Mouse (Mus musculus) testis, adult 2 months (tissue): ENCODE data around the gene Irx3. TPM values are rescaled to one million over a fixed set of nuclear protein-coding genes. Genes with fewer than 3 reads are reported as not detected.
A peak's percentile ranks its signal among the peaks of the same experiment; 100 is the strongest.

Experiments
- H3K27ac ChIP-seq: fragments of 200-500 bp; 2 replicates; pipeline ENCODE4 v1.5.1; 2012; ENCODE audit warnings: low read depth, low read length; ENCODE audit not compliant: control insufficient read depth, insufficient read depth
- H3K27me3 ChIP-seq: fragments of 200-500 bp; 2 replicates; pipeline ENCODE4 v1.6.1; 2012; ENCODE audit warnings: mild to moderate bottlenecking, low read length, moderate library complexity; ENCODE audit not compliant: control insufficient read depth, insufficient read depth
- H3K36me3 ChIP-seq: fragments of 200-500 bp; 2 replicates; pipeline ENCODE4 v1.6.1; 2012; ENCODE audit warnings: mild to moderate bottlenecking, low read length; ENCODE audit not compliant: control insufficient read depth, insufficient read depth
- H3K4me1 ChIP-seq: fragments of 200-500 bp; 2 replicates; pipeline ENCODE4 v1.6.1; 2012; ENCODE audit warnings: low read length; ENCODE audit not compliant: control insufficient read depth, insufficient read depth
- H3K4me3 ChIP-seq: fragments of 200-500 bp; 2 replicates; pipeline ENCODE4 v1.5.1; 2012; ENCODE audit warnings: low read depth, mild to moderate bottlenecking, low read length, moderate library complexity, mixed read lengths; ENCODE audit not compliant: control insufficient read depth
- CTCF ChIP-seq: fragments of 200-500 bp; IDR thresholded peaks from 2 replicates; pipeline ENCODE4 v1.5.1; 2012; ENCODE audit warnings: low read depth, mild to moderate bottlenecking, inconsistent platforms, low read length, moderate library complexity; ENCODE audit not compliant: control insufficient read depth, insufficient read depth, insufficient replicate concordance
- POLR2A ChIP-seq: fragments of 200-500 bp; IDR thresholded peaks from 2 replicates; pipeline ENCODE4 v1.6.1; 2012; ENCODE audit warnings: low read depth, mild to moderate bottlenecking, inconsistent platforms, low read length, moderate library complexity; ENCODE audit not compliant: control insufficient read depth
- polyA plus RNA-seq: library from polyadenylated mRNA; depleted of rRNA; stranded (reverse); fragments of >200 nt; gene quantifications from 2 replicates; pipeline ENCODE4 v1.2.3, GENCODE M21; 2012

The Irx3 gene
- polyA plus RNA-seq, 1 experiment: 0.10 TPM

DNA sequence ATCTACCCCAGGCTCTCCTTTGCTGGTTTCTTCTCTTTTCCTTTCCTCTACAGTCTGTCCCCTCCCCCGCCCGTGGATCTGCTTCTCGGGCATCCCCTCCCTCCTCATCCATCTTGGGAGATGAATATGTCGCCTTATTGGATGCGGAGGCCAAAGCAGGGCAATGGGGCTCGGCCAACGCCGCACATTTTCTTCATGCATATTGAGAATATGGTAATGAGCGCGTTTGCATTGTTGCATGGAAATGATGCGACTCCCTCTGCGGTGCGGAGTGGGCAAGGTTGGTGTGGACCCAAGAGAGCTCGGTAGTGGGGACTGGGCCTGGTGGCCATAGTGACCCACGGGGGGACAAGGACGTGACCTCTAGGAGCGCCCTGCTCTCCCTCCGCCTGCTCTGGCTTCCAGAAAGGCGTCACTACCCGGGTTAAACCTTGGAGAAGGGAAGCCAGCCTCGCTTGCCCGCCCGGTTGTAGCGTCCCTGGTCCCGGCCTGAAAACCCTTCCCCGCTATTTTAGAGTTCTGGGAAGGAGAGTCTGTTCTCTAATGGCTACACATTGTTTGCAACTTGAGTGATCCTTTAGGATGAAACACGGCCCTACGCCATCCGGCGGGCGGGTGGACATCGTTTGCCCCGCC, 4.3 kb upstream of the Irx3 start:
- no peak for TF ChIP-seq POLR2A
- no peak for TF ChIP-seq CTCF
- no peak overlapping the region for H3K27ac ChIP-seq
- no peaks in the 10 kb centered on the region for H3K36me3 ChIP-seq
- H3K4me1 ChIP-seq: peaks cover 9% of the 10 kb centered on the region; the same call in 1 of the 2 replicates
- no peak overlapping the region for H3K4me3 ChIP-seq
- peaks cover 5% of the 10 kb centered on the region for H3K27me3 ChIP-seq

DNA sequence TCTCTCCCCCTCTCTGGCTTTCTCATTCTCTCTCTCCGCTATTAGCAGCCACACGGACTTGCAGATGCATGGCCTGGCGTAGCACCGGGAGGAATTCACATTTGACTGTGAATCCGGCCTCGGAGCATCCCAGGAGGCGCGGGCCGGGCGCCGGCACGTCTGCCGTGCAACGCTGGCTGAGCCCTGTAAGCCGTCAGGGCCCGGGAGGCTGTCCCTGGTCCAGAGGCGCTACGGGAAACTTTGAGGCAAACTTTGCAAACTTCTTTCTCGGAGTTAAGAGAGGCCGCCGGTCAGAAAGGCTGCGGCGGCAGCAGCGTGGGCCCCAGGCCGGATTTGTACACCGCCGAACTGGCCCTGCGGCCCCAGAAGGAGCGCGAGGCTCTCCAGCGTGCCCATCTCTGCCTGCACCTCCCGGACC, 3.4 kb upstream of the Irx3 start:
- no peak overlapping the region for H3K4me3 ChIP-seq
- H3K27ac ChIP-seq: no peak overlapping the region
- no peaks in the 10 kb centered on the region for H3K36me3 ChIP-seq
- TF ChIP-seq POLR2A (no peak), CTCF (no peak)
- H3K27me3 ChIP-seq: peaks cover 12% of the 10 kb centered on the region
- H3K4me1 ChIP-seq: peaks cover 18% of the 10 kb centered on the region

DNA sequence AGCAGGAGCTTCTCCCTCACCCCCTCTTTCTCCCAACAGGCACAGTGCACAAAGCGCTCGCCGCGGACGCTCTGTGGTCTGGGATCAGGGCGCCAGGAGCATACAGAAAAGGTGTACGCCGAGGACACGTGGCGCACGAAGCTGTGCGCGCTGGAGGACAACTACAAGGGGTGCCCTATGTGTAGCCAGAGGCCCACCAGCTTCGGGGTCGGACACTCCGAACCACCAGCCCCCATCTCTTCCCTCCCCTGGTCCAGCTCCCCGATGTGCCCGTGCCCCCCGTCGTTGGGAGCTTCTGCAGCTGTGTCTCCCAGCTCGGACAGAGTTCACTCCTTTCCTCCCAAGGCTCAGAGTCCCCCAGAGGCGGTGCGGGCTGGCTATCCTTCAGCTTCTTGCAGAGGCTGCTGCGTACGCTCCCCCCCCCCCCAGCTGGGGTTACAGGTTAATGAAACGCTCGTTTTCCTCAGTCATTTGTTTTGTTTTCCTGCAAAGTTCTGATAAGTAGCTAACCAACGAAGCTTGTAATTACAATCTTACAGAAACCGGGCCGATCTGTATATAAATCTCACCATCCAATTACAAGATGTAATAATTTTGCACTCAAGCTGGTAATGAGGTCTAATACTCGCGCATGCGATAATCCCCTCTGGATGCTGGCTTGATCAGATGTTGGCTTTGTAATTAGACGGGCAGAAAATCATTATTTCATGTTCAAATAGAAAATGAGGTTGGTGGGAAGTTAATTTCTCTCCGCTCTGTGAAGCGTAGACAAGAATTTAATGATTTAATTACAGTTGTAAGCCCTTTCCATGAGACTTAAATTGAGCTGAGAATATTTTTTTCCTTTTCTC, 2.8 kb upstream of the Irx3 start:
- H3K27ac ChIP-seq: no peak overlapping the region
- H3K36me3 ChIP-seq: no peaks in the 10 kb centered on the region
- no peak overlapping the region for H3K4me3 ChIP-seq
- TF ChIP-seq POLR2A (no peak), CTCF (no peak)
- peaks cover 23% of the 10 kb centered on the region for H3K4me1 ChIP-seq
- peaks cover 12% of the 10 kb centered on the region for H3K27me3 ChIP-seq

DNA sequence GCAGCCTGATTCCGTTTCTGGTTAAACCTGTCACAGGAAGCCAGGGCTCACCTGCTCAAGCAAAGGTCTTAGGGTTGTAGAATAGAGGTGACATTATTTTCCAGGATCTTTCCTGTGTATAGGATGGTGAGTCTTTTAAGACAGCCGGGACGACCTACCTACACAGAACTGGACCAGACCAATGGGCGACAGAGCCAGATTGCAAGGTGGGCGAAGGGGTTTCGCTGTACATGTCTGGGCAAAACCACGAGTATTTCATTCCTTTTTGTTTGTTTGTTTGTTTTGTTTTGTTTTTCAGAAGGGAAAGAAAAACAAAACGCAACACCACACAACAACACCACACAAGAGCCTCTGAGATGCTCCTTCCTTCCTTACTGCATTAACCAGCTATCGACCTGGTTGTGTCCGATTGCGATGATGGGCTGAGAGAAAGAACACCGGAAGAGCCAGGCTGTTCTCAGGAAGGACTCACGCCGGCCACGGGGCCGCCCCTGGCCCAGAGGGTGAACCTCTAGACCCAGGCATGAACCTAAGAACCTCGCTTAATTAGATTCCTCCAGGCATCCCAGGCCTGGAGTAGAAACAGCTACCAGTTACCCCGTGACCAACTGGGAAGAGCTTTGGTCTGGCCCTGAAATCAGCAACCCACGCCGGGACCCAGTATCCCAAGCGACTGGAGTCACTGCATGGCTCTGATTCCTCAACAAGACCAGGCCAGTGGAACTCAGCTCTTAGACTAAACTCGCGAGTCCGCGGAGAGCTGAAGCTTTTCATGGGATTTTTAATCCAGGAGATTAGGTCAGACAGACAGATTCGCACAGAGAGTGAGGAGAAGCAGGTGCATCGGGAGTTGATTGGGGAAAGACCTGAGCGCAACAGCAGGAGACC, 1.9 kb upstream of the Irx3 start:
- Histone ChIP-seq H3K4me3 (no peak overlapping the region), H3K36me3 (no peaks in the 10 kb centered on the region), H3K27ac (no peak overlapping the region), H3K4me1 (peaks cover 23% of the 10 kb centered on the region), H3K27me3 (peaks cover 12% of the 10 kb centered on the region)
- TF ChIP-seq POLR2A: no peak

DNA sequence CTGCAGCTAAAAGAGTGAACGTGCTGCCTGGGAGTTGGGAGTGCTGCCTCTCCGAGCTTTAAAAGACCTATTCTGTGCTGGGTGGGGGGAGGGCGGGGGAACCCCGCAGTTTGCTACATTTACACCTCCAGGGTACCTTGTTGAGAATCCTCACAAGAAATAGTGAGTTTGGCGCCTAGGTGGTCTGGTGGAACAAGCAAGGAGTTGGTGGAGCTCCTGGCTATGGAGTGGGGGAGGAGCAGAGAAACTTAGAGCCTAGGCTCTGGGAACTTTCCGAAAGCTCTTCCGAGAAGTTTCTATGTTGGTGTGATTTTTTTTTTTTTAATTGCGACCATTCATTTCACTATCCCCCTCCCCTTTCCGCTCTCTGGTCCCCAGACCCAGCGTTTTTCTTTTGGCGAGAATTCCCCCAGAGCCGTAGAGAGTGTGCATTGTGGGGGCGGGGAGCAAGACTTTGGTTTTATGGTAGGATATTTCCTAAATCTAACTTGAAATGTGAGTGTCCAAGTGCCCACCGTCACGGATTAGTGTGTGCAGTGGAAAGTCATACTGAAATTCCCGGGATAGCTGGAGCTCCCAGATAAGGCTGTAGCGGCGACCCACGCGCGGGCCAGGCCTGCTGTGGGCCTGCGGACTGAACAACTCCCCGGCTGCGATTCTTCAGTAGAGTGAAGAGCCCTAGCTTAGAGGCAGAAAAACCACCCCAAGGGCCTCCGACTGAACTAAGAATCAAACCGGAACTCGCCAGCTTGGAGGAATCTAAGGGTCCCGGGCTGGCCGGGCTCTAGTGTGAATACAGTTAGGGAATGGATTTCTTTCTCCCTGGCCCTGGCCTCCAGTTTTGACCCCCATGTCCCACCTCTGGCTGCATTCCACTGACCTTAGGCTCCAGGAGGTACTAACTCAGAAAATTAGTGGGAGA, 795 bp upstream of the Irx3 start:
- H3K27ac ChIP-seq: no peak overlapping the region
- H3K27me3 ChIP-seq: peaks cover 12% of the 10 kb centered on the region
- H3K4me3 ChIP-seq: no peak overlapping the region
- peaks cover 30% of the 10 kb centered on the region for H3K4me1 ChIP-seq
- no peaks in the 10 kb centered on the region for H3K36me3 ChIP-seq
- no peak for TF ChIP-seq POLR2A
- no peak for TF ChIP-seq CTCF

DNA sequence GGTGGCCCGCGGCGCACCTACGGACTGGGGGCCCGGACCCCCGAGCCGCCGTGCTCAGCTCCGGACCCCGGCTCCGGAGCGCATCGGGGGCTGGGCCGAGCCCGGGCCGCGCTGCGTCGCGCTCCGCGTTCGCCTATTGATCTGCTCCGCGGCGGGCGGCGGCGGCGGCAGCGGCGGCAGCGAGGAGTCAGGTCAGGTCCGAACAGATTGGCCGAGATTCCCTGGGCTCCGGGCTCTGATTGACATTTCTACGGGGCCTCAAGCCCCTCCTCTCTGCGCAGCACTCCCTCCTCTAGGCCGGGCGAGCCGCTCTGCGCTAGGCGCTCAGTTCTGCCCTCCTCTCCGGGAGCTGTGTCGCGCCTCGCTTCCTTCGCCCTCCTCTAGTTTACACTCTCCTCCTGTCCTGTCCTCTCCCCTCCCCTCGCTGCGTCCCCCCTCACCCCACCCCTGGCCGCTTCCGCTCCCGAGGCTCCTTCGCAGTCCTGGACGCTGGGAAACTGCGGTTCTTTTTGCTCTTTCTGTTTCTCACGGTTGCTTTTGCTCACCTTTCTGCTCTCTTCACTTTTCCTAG, 541 bp downstream of the Irx3 start:
- H3K36me3 ChIP-seq: no peaks in the 10 kb centered on the region
- H3K4me1 ChIP-seq: peaks cover 33% of the 10 kb centered on the region
- peak overlapping the region; percentile 59 for H3K4me3 ChIP-seq
- no peak for TF ChIP-seq POLR2A
- no peak for TF ChIP-seq CTCF
- peaks cover 12% of the 10 kb centered on the region for H3K27me3 ChIP-seq
- no peak overlapping the region for H3K27ac ChIP-seq
